Mouse (Mus musculus): ENCODE results near the gene Cops6.

- TF ChIP-seq CTCF (IDR thresholded peaks at IDR 0.05; ENCODE audit: control insufficient read depth, insufficient read depth, insufficient replicate concordance, low read depth, low read length) (no peak), POLR2A (IDR thresholded peaks at IDR 0.05; ENCODE audit: control insufficient read depth, low read depth, low read length) (no peak)
Observed at GRCm38 (mm10) chr5:138207253-138207652, 46.4 kb downstream of the Cops6 start.

All from testis, adult 2 months (tissue).